Mouse (Mus musculus) layer of hippocampus, adult 9-11 months (tissue): ENCODE measurements around the gene Zpbp2.
A peak's percentile ranks its signal among the peaks of the same experiment; 100 is the strongest.

Experiments
- DNase-seq: peaks from one replicate; pipeline ENCODE4 v3.0.0; 2022

Gene Zpbp2

DNA sequence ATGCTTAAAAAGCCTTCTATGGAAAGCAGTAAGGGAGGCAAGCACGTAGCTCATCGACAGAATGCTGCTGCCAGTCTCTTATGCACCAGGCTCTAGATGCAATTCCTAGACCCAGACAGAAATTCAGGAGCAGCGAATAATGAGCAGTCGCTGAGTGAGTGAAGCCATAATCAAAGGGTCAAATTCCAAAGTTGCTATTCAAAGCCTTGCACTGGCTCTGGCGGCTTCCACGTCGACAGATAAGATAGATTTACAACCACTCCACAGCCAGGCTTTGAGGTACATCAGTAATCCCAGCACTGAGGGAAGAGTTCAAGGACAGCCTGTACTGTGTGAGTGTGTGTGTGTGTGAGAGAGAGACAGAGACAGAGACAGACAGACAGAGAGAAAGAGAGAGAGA, 10.0 kb downstream of the Zpbp2 start:
- no peak for DNase-seq

DNA sequence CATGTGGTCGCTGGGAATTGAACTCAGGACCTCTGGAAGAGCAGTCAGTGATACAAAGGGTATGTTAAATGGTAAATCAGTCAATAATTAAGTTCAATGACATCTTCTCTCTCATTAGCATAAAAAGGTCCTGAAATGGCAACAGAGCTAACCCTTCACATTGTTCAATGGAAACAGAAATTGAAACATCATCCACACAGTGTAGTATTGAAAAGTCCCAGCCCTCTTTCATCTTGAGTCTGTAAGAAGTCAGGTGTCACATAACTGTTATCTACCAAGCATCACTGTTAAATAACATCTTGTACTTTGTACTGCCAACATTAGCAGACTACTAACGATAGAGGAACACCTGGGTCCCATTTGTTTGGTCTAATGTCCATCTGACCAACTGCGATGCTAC, 12.1 kb downstream of the Zpbp2 start:
- no peak for DNase-seq

GRCm38 (mm10) chr11:98563921-98564414, 13.1 kb downstream of the Zpbp2 start:
- no peak for DNase-seq

- no peak for DNase-seq
Measured at GRCm38 (mm10) chr11:98568326-98568725, 17.4 kb downstream of the Zpbp2 start.

GRCm38 (mm10) chr11:98569461-98569860, 18.6 kb downstream of the Zpbp2 start:
- no peak for DNase-seq

- no peak for DNase-seq
Measured at GRCm38 (mm10) chr11:98577776-98578175, 26.9 kb downstream of the Zpbp2 start.

GRCm38 (mm10) chr11:98580301-98581121, 29.6 kb downstream of the Zpbp2 start:
- no peak for DNase-seq

DNA sequence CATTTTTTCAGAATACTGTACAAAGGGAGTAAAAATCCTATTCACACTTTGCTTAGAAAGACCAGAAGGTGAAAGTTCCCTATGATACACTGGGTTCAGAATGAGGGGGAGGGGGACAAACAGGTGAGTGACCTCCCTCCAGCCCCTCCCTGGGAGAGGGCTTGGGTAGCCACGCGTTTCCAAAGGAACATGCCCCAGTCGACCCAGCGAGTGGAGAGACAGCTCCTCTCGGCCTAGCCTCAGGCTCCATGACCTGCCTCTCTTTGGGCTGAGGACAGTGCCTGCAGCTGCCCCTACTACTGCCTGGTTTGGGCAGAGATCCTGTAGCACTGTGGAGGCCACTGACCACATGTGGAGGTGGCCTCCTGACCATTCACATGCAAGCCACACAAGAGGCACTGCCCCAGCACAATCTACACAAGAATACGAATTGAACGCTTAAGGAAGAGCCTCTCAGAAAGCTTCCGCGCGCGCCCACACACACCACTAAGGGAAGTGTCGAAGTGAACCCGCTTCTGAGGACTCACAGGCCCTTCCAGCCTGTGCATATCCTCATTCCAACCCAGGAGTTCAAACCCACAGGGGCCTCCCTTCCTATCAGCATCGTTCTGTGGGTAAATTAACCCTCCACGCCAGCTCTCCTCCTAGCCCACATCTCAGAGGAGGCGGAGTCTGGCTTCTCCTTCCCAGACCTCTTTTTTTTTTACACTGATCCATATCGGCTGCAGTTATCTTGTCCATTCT, 30.6 kb downstream of the Zpbp2 start:
- no peak for DNase-seq

- no peak for DNase-seq
Measured at GRCm38 (mm10) chr11:98582030-98582388, 31.1 kb downstream of the Zpbp2 start.

DNA sequence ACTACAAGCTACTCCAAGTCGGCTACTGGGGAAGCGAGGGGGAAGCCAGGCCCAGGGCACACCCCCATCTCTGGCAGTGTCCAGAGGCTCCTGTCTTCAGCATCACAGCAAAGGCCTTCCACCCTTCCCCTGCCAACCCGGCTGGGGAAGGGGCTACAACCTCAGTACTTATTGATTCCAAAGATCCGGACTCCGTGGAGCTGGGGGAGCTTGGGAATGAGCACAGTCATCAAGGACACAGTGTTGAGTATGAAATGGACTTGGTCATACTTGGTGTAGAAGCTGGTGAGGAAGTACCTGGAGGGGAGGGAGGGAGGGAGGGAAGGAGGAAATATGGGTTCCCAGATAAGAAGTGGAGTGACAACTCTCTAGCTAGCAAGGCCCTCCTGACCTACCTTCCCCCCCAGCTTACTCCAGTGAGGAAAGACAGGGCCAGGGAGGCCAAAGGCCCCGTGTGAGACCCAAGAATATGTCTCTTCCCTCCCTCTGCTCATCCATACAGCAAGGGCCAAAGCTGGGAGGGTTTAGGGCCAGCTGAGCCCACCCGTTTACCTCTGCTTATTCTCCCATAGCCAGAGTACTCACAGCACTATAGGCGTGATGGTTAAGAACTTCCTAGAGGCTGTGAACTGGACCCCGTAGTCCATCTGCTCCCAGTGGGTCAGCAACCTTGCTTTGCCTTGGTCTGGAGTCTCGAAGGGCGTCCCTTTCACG, 31.8 kb downstream of the Zpbp2 start:
- DNase-seq, result no peak

DNA sequence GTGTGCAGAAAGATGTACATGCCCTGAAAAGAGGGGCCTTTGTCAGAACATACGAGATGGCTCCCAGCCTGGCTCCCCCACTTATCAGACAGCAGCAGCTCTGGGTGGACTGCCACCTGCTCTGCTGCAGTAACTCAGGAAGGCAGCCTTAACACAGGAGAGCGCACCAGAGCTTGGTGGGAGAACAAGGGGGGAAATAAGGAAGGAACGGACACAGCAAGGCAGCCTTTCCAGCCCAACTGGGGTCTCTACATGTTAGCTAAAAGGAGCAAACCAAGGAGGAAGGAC, 32.3 kb downstream of the Zpbp2 start:
- no peak for DNase-seq

- DNase-seq, result no peak
Measured at GRCm38 (mm10) chr11:98583571-98583970, 32.7 kb downstream of the Zpbp2 start.

DNA sequence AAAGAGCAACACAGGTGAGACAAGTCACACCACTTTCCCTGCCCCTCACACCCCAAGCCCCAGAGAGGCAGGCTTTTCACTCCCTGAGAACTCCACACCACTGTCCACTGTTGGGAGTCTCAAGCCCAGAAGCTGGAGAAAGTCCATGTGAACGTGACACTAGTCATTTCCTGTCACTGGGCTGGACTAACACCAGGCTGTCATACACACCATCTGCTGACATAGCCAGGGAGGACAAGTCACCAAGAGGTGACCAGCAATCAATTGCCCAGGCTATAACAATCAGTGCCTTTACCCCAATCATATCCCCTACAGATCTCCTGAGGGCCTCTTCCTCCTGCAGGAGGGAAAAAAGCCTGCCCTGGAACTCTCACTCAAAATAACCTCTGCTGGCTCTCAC, 33.2 kb downstream of the Zpbp2 start:
- DNase-seq, result no peak

DNA sequence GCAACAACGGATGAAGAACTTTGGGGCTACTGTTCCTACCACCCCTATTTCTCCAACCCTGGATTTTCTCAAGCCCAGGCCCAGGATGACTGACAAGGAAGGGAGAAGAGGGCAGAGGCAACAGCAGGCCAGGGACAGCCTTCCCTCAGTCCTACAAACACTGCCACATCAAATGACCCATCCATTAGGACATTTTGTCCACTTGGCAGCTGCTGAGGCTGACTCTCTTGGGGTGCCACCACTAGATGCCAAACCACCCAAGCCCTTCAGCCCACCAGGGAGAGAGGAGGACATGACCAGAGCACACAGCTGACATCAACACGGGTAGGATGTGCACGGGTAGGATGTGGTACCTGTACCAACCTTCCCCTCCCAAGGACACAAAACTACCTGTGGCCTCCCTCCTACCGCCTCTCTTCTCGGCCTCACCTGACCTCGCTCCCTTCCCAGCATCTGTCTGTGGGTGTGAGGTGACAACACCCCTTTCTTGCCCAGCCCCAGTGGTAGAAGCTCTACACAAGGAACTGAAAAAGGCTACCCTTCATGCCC, 33.8 kb downstream of the Zpbp2 start:
- no peak for DNase-seq

DNA sequence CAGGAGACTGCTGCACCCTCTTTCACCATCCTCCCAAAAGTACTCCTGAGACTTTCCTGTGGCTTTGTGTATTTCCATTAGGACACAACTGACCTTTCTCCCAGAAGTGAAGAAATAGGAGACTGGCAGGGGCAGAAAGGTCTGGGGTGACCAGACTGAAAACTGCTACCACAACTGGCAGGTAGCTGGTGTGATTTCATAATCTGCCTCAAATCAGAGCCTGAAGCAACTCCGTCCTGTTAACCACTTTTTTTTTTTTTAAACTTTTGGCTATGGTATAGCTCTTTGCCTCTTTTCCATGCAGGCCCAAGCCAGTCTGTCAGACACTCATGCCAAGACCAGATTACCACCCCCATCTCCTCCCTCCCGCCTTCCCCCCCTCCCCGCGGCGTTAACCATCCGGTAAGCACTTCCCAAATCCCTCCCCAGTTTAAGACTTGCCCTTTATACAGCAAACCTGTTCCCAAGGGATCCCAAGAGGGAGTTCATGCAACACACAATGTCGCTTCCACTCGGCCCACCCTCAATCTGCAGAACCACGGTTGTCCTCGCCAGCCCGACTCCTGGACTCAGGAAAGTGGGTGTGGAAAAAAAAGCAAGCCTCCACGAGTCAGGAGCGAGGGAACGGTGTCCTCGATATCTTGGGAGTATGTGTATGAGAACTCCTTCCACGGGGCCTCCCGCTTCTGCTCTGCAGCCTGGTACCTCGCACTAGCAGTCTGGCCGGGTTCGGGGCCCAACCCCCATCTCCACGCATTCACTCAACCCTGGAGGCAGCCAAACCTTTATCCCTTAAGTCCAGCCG, 35.4 kb downstream of the Zpbp2 start:
- no peak for DNase-seq

- peak; percentile 97 for DNase-seq
Measured at GRCm38 (mm10) chr11:98586892-98587563, 36.1 kb downstream of the Zpbp2 start, which contains the start of gene Ormdl3. Ormdl3 (minus strand) TSS chr11:98587368.

GRCm38 (mm10) chr11:98587684-98588546, 37.0 kb downstream of the Zpbp2 start:
- peak; percentile 70 for DNase-seq

GRCm38 (mm10) chr11:98588833-98589281, 38.0 kb downstream of the Zpbp2 start:
- DNase-seq, result no peak

GRCm38 (mm10) chr11:98589306-98589705, 38.4 kb downstream of the Zpbp2 start:
- DNase-seq, result no peak

DNA sequence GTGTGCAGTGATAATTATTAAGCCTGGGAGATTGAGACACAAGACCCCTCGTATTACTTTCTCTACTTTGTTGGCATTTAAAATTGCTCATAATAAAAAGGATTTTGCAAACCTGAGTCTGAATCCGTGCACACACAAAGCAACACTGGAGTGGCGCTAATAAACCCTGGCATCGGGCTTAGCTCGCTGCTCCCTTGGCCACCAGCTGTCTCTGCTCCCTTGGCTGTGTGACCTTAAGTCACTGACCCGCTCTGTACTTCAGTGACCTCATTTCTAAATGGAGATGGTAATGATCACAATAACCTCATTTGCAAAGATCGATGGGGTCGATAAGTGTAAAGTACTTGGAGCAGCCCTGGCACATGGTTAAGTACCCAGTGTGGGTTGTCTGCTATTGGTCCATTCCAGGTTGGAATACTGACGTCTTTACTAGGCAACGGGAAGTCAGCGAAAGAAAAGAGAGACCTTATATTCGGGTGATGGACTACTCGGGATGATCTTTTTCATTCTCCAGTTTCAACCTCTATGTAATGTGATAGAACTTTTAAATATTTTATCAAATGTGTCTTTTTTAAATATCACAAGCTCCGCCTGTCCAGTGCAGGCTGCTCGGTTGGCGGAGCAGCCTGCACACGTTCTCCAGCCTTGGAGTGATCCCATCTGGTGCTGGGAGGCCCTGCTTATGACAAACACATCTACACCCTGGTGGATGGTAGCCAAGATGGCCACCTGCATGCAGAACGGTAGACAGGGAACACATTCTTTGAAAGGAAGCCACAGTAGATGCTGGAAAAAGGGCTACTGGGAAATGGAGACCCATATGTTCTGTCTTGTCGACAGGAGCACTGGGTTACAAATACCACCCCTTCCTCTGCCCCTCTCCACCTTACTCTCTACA, 39.9 kb downstream of the Zpbp2 start:
- DNase-seq, result no peak
